Mouse (Mus musculus) MEL (cell line): ENCODE measurements around the gene Hlcs. TPM values are rescaled to one million over a fixed set of nuclear protein-coding genes. Genes with fewer than 3 reads are reported as not detected.

Experiments used
- DNase-seq: peaks from one replicate; pipeline ENCODE4 v3.0.0; 2011; ENCODE audit warnings: low read depth, low spot score
- H3K27ac ChIP-seq: 2 replicates; pipeline ENCODE4 v1.5.1; 2012; ENCODE audit warnings: low read depth, mild to moderate bottlenecking, control low read depth, low read length, moderate library complexity; ENCODE audit not compliant: control insufficient read depth
- H3K27me3 ChIP-seq, 2 experiments: fragments of 150-350 bp in 1 of 2; sonication (generic) in 1 of 2; 2 replicates each; pipeline ENCODE4 v1.6.1; 2012; ENCODE audit warnings: low read length in 2 of 2, mild to moderate bottlenecking in 2 of 2, improper control_type of control experiment in 1 of 2, moderate library complexity in 1 of 2; ENCODE audit not compliant: insufficient read depth in 2 of 2, control insufficient read depth in 1 of 2
- H3K36me3 ChIP-seq, 2 experiments: 2 replicates each; pipeline ENCODE4 v1.6.1; 2012 to 2014; ENCODE audit warnings: low read length in 2 of 2, improper control_type of control experiment in 1 of 2, inconsistent platforms in 1 of 2, mild to moderate bottlenecking in 1 of 2; ENCODE audit not compliant: insufficient read depth in 2 of 2, control insufficient read depth in 1 of 2
- H3K4me1 ChIP-seq, 2 experiments: fragments of 150-350 bp in 1 of 2; sonication (generic) in 1 of 2; 2 replicates each; pipeline ENCODE4 v1.6.1; 2012; ENCODE audit warnings: low read length in 2 of 2, improper control_type of control experiment in 1 of 2, mild to moderate bottlenecking in 1 of 2; ENCODE audit not compliant: insufficient read depth in 2 of 2, control insufficient read depth in 1 of 2
- H3K4me3 ChIP-seq, 2 experiments: fragments of 150-350 bp in 1 of 2; sonication (generic) in 1 of 2; 2 replicates each; pipeline ENCODE4 v1.5.1; 2012; ENCODE audit warnings: low read depth in 2 of 2, low read length in 2 of 2, mild to moderate bottlenecking in 2 of 2, moderate library complexity in 2 of 2, control low read depth in 1 of 2, improper control_type of control experiment in 1 of 2; ENCODE audit not compliant: control insufficient read depth in 1 of 2, insufficient read depth in 1 of 2
- H3K79me2 ChIP-seq: 2 replicates; pipeline ENCODE4 v1.6.1; 2012; ENCODE audit warnings: mild to moderate bottlenecking, low read length, moderate library complexity; ENCODE audit not compliant: control insufficient read depth, poor library complexity, insufficient read depth
- H3K9ac ChIP-seq: 2 replicates; pipeline ENCODE4 v1.6.1; 2012; ENCODE audit warnings: low read depth, mild to moderate bottlenecking, control low read depth, low read length, moderate library complexity; ENCODE audit not compliant: control insufficient read depth, poor library complexity, severe bottlenecking
- H3K9me3 ChIP-seq: fragments of 150-350 bp; sonication (generic); replicated peaks from 2 replicates; pipeline ENCODE4 v1.6.1; 2012; ENCODE audit warnings: mild to moderate bottlenecking, low read length, improper control_type of control experiment, moderate library complexity; ENCODE audit not compliant: insufficient read depth
- BHLHE40 ChIP-seq: IDR thresholded peaks from 2 replicates; pipeline ENCODE4 v1.6.1; 2012; ENCODE audit warnings: low read depth, mild to moderate bottlenecking, inconsistent platforms, low read length, improper control_type of control experiment, borderline replicate concordance
- CHD1 ChIP-seq: IDR thresholded peaks from 2 replicates; pipeline ENCODE4 v1.6.1; 2012; ENCODE audit warnings: low read depth, mild to moderate bottlenecking, inconsistent platforms, low read length, improper control_type of control experiment
- CTCF ChIP-seq, 3 experiments: IDR thresholded peaks in 2 of 3; conservative IDR thresholded peaks in 1 of 3; 2 replicates each; pipeline ENCODE4 v1.5.1; 2011 to 2012; ENCODE audit warnings: low read length in 3 of 3, low read depth in 2 of 3, mild to moderate bottlenecking in 2 of 3, improper control_type of control experiment in 1 of 3, inconsistent platforms in 1 of 3, mixed read lengths in 1 of 3, moderate library complexity in 1 of 3; ENCODE audit not compliant: control insufficient read depth in 1 of 3, insufficient read depth in 1 of 3, poor library complexity in 1 of 3, severe bottlenecking in 1 of 3
- E2F4 ChIP-seq: IDR thresholded peaks from 2 replicates; pipeline ENCODE4 v1.6.1; 2011; ENCODE audit warnings: low read depth, low read length, improper control_type of control experiment, borderline replicate concordance
- ELF1 ChIP-seq: IDR thresholded peaks from 2 replicates; pipeline ENCODE4 v1.6.1; 2014; ENCODE audit warnings: low read depth, mild to moderate bottlenecking, inconsistent platforms, low read length, improper control_type of control experiment, moderate library complexity
- EP300 ChIP-seq, 2 experiments: IDR thresholded peaks; 2 replicates each; pipeline ENCODE4 v1.6.1; 2011; ENCODE audit warnings: improper control_type of control experiment in 2 of 2, low read length in 2 of 2, low read depth in 1 of 2, mild to moderate bottlenecking in 1 of 2
- ETS1 ChIP-seq: IDR thresholded peaks from 2 replicates; pipeline ENCODE4 v1.6.1; 2012; ENCODE audit warnings: low read depth, mild to moderate bottlenecking, inconsistent platforms, low read length, improper control_type of control experiment, moderate library complexity
- GABPA ChIP-seq: IDR thresholded peaks from 2 replicates; pipeline ENCODE4 v1.6.1; 2012; ENCODE audit warnings: low read depth, mild to moderate bottlenecking, inconsistent platforms, low read length, improper control_type of control experiment, moderate library complexity
- GATA1 ChIP-seq: IDR thresholded peaks from 2 replicates; pipeline ENCODE4 v1.6.1; 2011; ENCODE audit warnings: low read depth, low read length, improper control_type of control experiment
- HCFC1 ChIP-seq: IDR thresholded peaks from 2 replicates; pipeline ENCODE4 v1.6.1; 2012; ENCODE audit warnings: low read depth, mild to moderate bottlenecking, inconsistent platforms, low read length, improper control_type of control experiment, moderate library complexity
- JUND ChIP-seq: IDR thresholded peaks from 2 replicates; pipeline ENCODE4 v1.6.1; 2011; ENCODE audit warnings: low read depth, mild to moderate bottlenecking, improper control_type of control experiment, low read length
- KAT2A ChIP-seq: conservative IDR thresholded peaks from 2 replicates; pipeline ENCODE4 v1.6.1; 2012; ENCODE audit warnings: low read depth, low read length, improper control_type of control experiment, inconsistent platforms
- MAFK ChIP-seq: IDR thresholded peaks from 2 replicates; pipeline ENCODE4 v1.6.1; 2011; ENCODE audit warnings: low read depth, mild to moderate bottlenecking, low read length, improper control_type of control experiment, borderline replicate concordance
- MAX ChIP-seq: IDR thresholded peaks from 2 replicates; pipeline ENCODE4 v1.6.1; 2011; ENCODE audit warnings: low read length, improper control_type of control experiment
- MEF2A ChIP-seq: IDR thresholded peaks from 2 replicates; pipeline ENCODE4 v1.6.1; 2014; ENCODE audit warnings: low read depth, mild to moderate bottlenecking, inconsistent platforms, low read length, improper control_type of control experiment; ENCODE audit not compliant: poor library complexity, insufficient replicate concordance, severe bottlenecking; ENCODE audit errors: extremely low read depth
- MXI1 ChIP-seq: IDR thresholded peaks from 2 replicates; pipeline ENCODE4 v1.6.1; 2011; ENCODE audit warnings: mild to moderate bottlenecking, low read depth, low read length, improper control_type of control experiment
- MYB ChIP-seq: IDR thresholded peaks from 2 replicates; pipeline ENCODE4 v1.6.1; 2011; ENCODE audit warnings: mild to moderate bottlenecking, low read depth, low read length, improper control_type of control experiment
- NELFE ChIP-seq: IDR thresholded peaks from 2 replicates; pipeline ENCODE4 v1.6.1; 2011; ENCODE audit warnings: low read depth, low read length, improper control_type of control experiment
- NRF1 ChIP-seq: IDR thresholded peaks from 2 replicates; pipeline ENCODE4 v1.6.1; 2014; ENCODE audit warnings: low read depth, mild to moderate bottlenecking, inconsistent platforms, low read length, improper control_type of control experiment, moderate library complexity; ENCODE audit not compliant: poor library complexity, insufficient read depth, severe bottlenecking
- POLR2A ChIP-seq, 2 experiments: IDR thresholded peaks; 2 replicates each; pipeline ENCODE4 v1.6.1; 2011 to 2012; ENCODE audit warnings: low read length in 2 of 2, mild to moderate bottlenecking in 2 of 2, control low read depth in 1 of 2, improper control_type of control experiment in 1 of 2, low read depth in 1 of 2, moderate library complexity in 1 of 2; ENCODE audit not compliant: control insufficient read depth in 1 of 2, insufficient read depth in 1 of 2, poor library complexity in 1 of 2
- POLR2AphosphoS2 ChIP-seq: IDR thresholded peaks from 2 replicates; pipeline ENCODE4 v1.6.1; 2011; ENCODE audit warnings: low read length, improper control_type of control experiment
- POLR2AphosphoS5 ChIP-seq: IDR thresholded peaks from 2 replicates; pipeline ENCODE4 v1.6.1; 2012; ENCODE audit warnings: low read depth, borderline replicate concordance, mild to moderate bottlenecking, inconsistent platforms, low read length, moderate library complexity, mixed read lengths
- RAD21 ChIP-seq: IDR thresholded peaks from 2 replicates; pipeline ENCODE4 v1.6.1; 2011; ENCODE audit warnings: mild to moderate bottlenecking, low read depth, low read length, improper control_type of control experiment
- RCOR1 ChIP-seq: IDR thresholded peaks from 2 replicates; pipeline ENCODE4 v1.6.1; 2012; ENCODE audit warnings: low read depth, mild to moderate bottlenecking, inconsistent platforms, low read length, improper control_type of control experiment
- SIN3A ChIP-seq: IDR thresholded peaks from 2 replicates; pipeline ENCODE4 v1.6.1; 2012; ENCODE audit warnings: low read length, improper control_type of control experiment, inconsistent platforms
- SMC3 ChIP-seq: IDR thresholded peaks from 2 replicates; pipeline ENCODE4 v1.6.1; 2011; ENCODE audit warnings: low read depth, low read length, improper control_type of control experiment
- TAL1 ChIP-seq: IDR thresholded peaks from 2 replicates; pipeline ENCODE4 v1.6.1; 2012; ENCODE audit warnings: mild to moderate bottlenecking, inconsistent platforms, low read length, moderate library complexity, mixed read lengths
- TBP ChIP-seq: IDR thresholded peaks from 2 replicates; pipeline ENCODE4 v1.8.0; 2011; ENCODE audit warnings: low read depth, low read length, improper control_type of control experiment
- TCF12 ChIP-seq: IDR thresholded peaks from 2 replicates; pipeline ENCODE4 v1.6.1; 2014; ENCODE audit warnings: low read depth, mild to moderate bottlenecking, inconsistent platforms, low read length, improper control_type of control experiment, moderate library complexity
- USF1 ChIP-seq: IDR thresholded peaks from 2 replicates; pipeline ENCODE4 v1.6.1; 2014; ENCODE audit warnings: low read depth, mild to moderate bottlenecking, inconsistent platforms, low read length, improper control_type of control experiment, moderate library complexity
- USF2 ChIP-seq, 2 experiments: IDR thresholded peaks; 2 replicates each; pipeline ENCODE4 v1.6.1; 2011 to 2012; ENCODE audit warnings: improper control_type of control experiment in 2 of 2, low read length in 2 of 2, borderline replicate concordance in 1 of 2, inconsistent platforms in 1 of 2, low read depth in 1 of 2, mild to moderate bottlenecking in 1 of 2; ENCODE audit not compliant: insufficient read depth in 1 of 2
- ZC3H11A ChIP-seq: IDR thresholded peaks from 2 replicates; pipeline ENCODE4 v1.6.1; 2012; ENCODE audit warnings: low read depth, mild to moderate bottlenecking, inconsistent platforms, low read length, improper control_type of control experiment
- ZKSCAN1 ChIP-seq: IDR thresholded peaks from 2 replicates; pipeline ENCODE4 v1.6.1; 2012; ENCODE audit warnings: low read depth, mild to moderate bottlenecking, inconsistent platforms, low read length, improper control_type of control experiment, moderate library complexity
- ZMIZ1 ChIP-seq: IDR thresholded peaks from 2 replicates; pipeline ENCODE4 v1.6.1; 2012; ENCODE audit warnings: low read depth, mild to moderate bottlenecking, inconsistent platforms, low read length, improper control_type of control experiment, moderate library complexity
- ZNF384 ChIP-seq: IDR thresholded peaks from 2 replicates; pipeline ENCODE4 v1.6.1; 2012; ENCODE audit warnings: low read depth, mild to moderate bottlenecking, inconsistent platforms, low read length, improper control_type of control experiment
- polyA plus RNA-seq, 2 experiments: library from polyadenylated mRNA; stranded (reverse) in 1 of 2; unstranded in 1 of 2; fragments of >175 nt in 1 of 2; fragments of >200 nt in 1 of 2; gene quantifications; 2 replicates each; pipeline versions ENCODE4 v1.2.1 to v1.2.4; 2012; ENCODE audit warnings: low replicate concordance in 2 of 2, low read depth in 1 of 2; ENCODE audit not compliant: insufficient read length in 2 of 2, insufficient read depth in 1 of 2, missing spikeins in 1 of 2
- total RNA-seq: library from RNA; depleted of rRNA; stranded (reverse); fragments of 300-350 nt; gene quantifications from 2 replicates; pipeline ENCODE4 v1.2.3, GENCODE M21; 2012

Gene Hlcs
- total and polyA plus RNA-seq, 3 experiments, result 3.3 to 6.4 TPM; not detected in 1

- Histone ChIP-seq H3K79me2 (no peaks in the 10 kb centered on the region), H3K9me3 (no peaks in the 10 kb centered on the region), H3K4me1 (peaks cover 13 to 29% of the 10 kb centered on the region in 2 experiments), H3K36me3 (peaks cover 0 to 26% of the 10 kb centered on the region in 2 experiments; a peak in 2 of 4 replicates), H3K9ac (peak overlapping the region; percentile 32), H3K4me3 (peak overlapping the region in 1 of 2 experiments; percentile 17; a peak in 1 of 4 replicates), H3K27me3 (no peaks in the 10 kb centered on the region), H3K27ac (peak overlapping the region; percentile 54)
- DNase-seq, result peak; percentile 82
- TF ChIP-seq RAD21, result no peak
- no peak for TF ChIP-seq POLR2A (IDR thresholded peaks at IDR 0.05; ENCODE audit: control insufficient read depth in 1 of 2, insufficient read depth in 1 of 2, low read depth in 1 of 2, low read length in 2 of 2, poor library complexity in 1 of 2)
- TF ChIP-seq TCF12, result peak; percentile 60
- TF ChIP-seq MEF2A, result no peak
- TF ChIP-seq E2F4, result 0 out of 2 replicates have a peak, but pooled peaks have one; percentile 52
- TF ChIP-seq ZC3H11A, result no peak
- TF ChIP-seq MXI1, result peak; percentile 74
- no peak for TF ChIP-seq ZKSCAN1
- no peak for TF ChIP-seq CHD1
- 0 out of 2 replicates have a peak, but pooled peaks have one; percentile 35 for TF ChIP-seq ELF1
- TF ChIP-seq NRF1, result peak; percentile 49; the same call in 1 of the 2 replicates
- TF ChIP-seq MAX, result peak; percentile 86
- peak; percentile 13; the same call in 1 of the 2 replicates for TF ChIP-seq NELFE
- peak; percentile 55; the same call in 1 of the 2 replicates for TF ChIP-seq GATA1
- TF ChIP-seq POLR2AphosphoS5, result no peak
- peak; percentile 79 for TF ChIP-seq SIN3A
- TF ChIP-seq POLR2AphosphoS2, result no peak
- TF ChIP-seq CTCF (IDR thresholded peaks at IDR 0.05 in 2 of 3, conservative IDR thresholded peaks at IDR 0.05 in 1 of 3; ENCODE audit: control insufficient read depth in 1 of 3, insufficient read depth in 1 of 3, low read depth in 2 of 3, low read length in 3 of 3, poor library complexity in 1 of 3, severe bottlenecking in 1 of 3), result no peak
- TF ChIP-seq RCOR1, result peak; percentile 68; the same call in 1 of the 2 replicates
- peak; percentile 27; the same call in 1 of the 2 replicates for TF ChIP-seq HCFC1
- TF ChIP-seq JUND, result no peak
- TF ChIP-seq TBP, result no peak
- TF ChIP-seq USF2 (IDR thresholded peaks at IDR 0.05; ENCODE audit: borderline replicate concordance in 1 of 2, insufficient read depth in 1 of 2, low read depth in 1 of 2, low read length in 2 of 2), result no peak
- peak; percentile 67 to 83; a peak in 3 of 4 replicates for TF ChIP-seq EP300 (IDR thresholded peaks at IDR 0.05; ENCODE audit: low read depth in 1 of 2, low read length in 2 of 2)
- TF ChIP-seq ZNF384, result no peak
- peak; percentile 75 for TF ChIP-seq BHLHE40
- no peak for TF ChIP-seq USF1
- TF ChIP-seq GABPA, result no peak
- peak; percentile 73 for TF ChIP-seq ETS1
- TF ChIP-seq KAT2A, result no peak
- TF ChIP-seq ZMIZ1, result no peak
- TF ChIP-seq SMC3, result no peak
- TF ChIP-seq MAFK, result no peak
- TF ChIP-seq TAL1, result no peak
- peak; percentile 67 for TF ChIP-seq MYB
These were observed 136.1 kb downstream of the Hlcs start for GRCm38 (mm10) chr16:94176997-94177857.
